ENCODE assay signal across 1 mouse cellular context in genomic region chr10:128370601-128371000, GRCm38 (mm10).
TF ChIP-seq lines count a peak whose summit lies in the region.

No protein-coding gene starts in this region.

TF ChIP-seq in ES-E14, 5 proteins besides CTCF, POLR2A, EP300 and RAD21 (continued from another document):
- TF ChIP-seq MAFK (IDR thresholded peaks at IDR 0.05; ENCODE audit: insufficient read depth, low read depth, low read length) (no peak), ZNF384 (IDR thresholded peaks at IDR 0.05; ENCODE audit: low read depth, low read length) (no peak)
